Mouse (Mus musculus) embryonic facial prominence, embryonic 15.5 days (tissue): ENCODE data around the gene 1700042G07Rik. TPM values are rescaled to one million over a fixed set of nuclear protein-coding genes. Genes with fewer than 3 reads are reported as not detected.
"Not testable (repeated sequence)": the region's sequence is repeated elsewhere in the genome, so short reads cannot be mapped to it uniquely, and the experiment has no call there.

Source experiments
- ATAC-seq: fragments of 200-750 bp; cut with Nextera tagmentation; 2 replicates; pipeline ENCODE4 v1.8.0; 2017; ENCODE audit warnings: low read depth, moderate TSS enrichment; ENCODE audit not compliant: insufficient number of reproducible peaks, low FRiP score, low TSS enrichment
- H3K27ac ChIP-seq: fragments of 300-500 bp; sonication (generic); replicated peaks from 2 replicates; pipeline ENCODE4 v1.5.1; 2015; ENCODE audit warnings: mild to moderate bottlenecking, inconsistent platforms
- H3K27me3 ChIP-seq: fragments of 300-500 bp; sonication (generic); 2 replicates; pipeline ENCODE4 v1.6.1; 2015; ENCODE audit warnings: inconsistent platforms
- H3K36me3 ChIP-seq: fragments of 300-500 bp; sonication (generic); 2 replicates; pipeline ENCODE4 v1.6.1; 2015; ENCODE audit warnings: mild to moderate bottlenecking, inconsistent platforms
- H3K4me1 ChIP-seq: fragments of 300-500 bp; sonication (generic); 2 replicates; pipeline ENCODE4 v1.6.1; 2015; ENCODE audit warnings: inconsistent platforms
- H3K4me2 ChIP-seq: fragments of 300-500 bp; sonication (generic); replicated peaks from 2 replicates; pipeline ENCODE4 v1.6.1; 2015; ENCODE audit warnings: mild to moderate bottlenecking, inconsistent platforms
- H3K4me3 ChIP-seq: fragments of 300-500 bp; sonication (generic); replicated peaks from 2 replicates; pipeline ENCODE4 v1.5.1; 2015; ENCODE audit warnings: mild to moderate bottlenecking, inconsistent platforms
- H3K9ac ChIP-seq: fragments of 300-500 bp; sonication (generic); 2 replicates; pipeline ENCODE4 v1.6.1; 2015; ENCODE audit warnings: inconsistent platforms
- H3K9me3 ChIP-seq: fragments of 300-500 bp; sonication (generic); replicated peaks from 2 replicates; pipeline ENCODE4 v1.6.1; 2016; ENCODE audit warnings: inconsistent platforms
- WGBS: fragments of 180-500 bp; shearing (Covaris S2); methylation state at CpG from one replicate; pipeline ENCODE4 v1.1.7; 2015; 5-methylcytosine and 5-hydroxymethylcytosine counted together
- polyA plus RNA-seq: library from polyadenylated mRNA; unstranded; fragments of >200 nt; fragmentation: Nextera tagmentation; extraction: Ambion mirVana; gene quantifications from 2 replicates; pipeline ENCODE4 v1.2.1, GENCODE M21; 2015

The 1700042G07Rik gene
- polyA plus RNA-seq, 1 experiment from 2014 or later: not detected

- peaks cover 7% of the 10 kb centered on the region for H3K4me1 ChIP-seq
- H3K9me3 ChIP-seq: no peaks in the 10 kb centered on the region
- H3K36me3 ChIP-seq: no peaks in the 10 kb centered on the region
- 27% methylated on average over 2 of the region's 2 CpGs for WGBS
- H3K9ac ChIP-seq: no peak overlapping the region
- no peaks in the 10 kb centered on the region for H3K27me3 ChIP-seq
- ATAC-seq: no peak
- no peak overlapping the region for H3K27ac ChIP-seq
- H3K4me2 ChIP-seq: no peak overlapping the region
- no peak overlapping the region for H3K4me3 ChIP-seq
These were observed 43.9 kb downstream of the 1700042G07Rik start for GRCm38 (mm10) chr4:116217046-116217445.

GRCm38 (mm10) chr4:116217661-116218060 is 44.5 kb downstream of the 1700042G07Rik start:
- ATAC-seq, H3K27me3 ChIP-seq, H3K9ac ChIP-seq, H3K9me3 ChIP-seq, H3K27ac ChIP-seq, H3K4me3 ChIP-seq, H3K36me3 ChIP-seq, H3K4me1 ChIP-seq, H3K4me2 ChIP-seq: not testable (repeated sequence)
- 96% methylated on average over 1 of the region's 1 CpGs for WGBS

- no peaks in the 10 kb centered on the region for H3K36me3 ChIP-seq
- no peak overlapping the region for H3K9ac ChIP-seq
- H3K4me3 ChIP-seq: no peak overlapping the region
- no peak for ATAC-seq
- H3K4me2 ChIP-seq: no peak overlapping the region
- H3K4me1 ChIP-seq: peaks cover 7% of the 10 kb centered on the region
- H3K27ac ChIP-seq: no peak overlapping the region
- H3K9me3 ChIP-seq: no peaks in the 10 kb centered on the region
- 87% methylated on average over 1 of the region's 1 CpGs for WGBS
- no peaks in the 10 kb centered on the region for H3K27me3 ChIP-seq
These were observed 45.9 kb downstream of the 1700042G07Rik start for GRCm38 (mm10) chr4:116219056-116219455.

GRCm38 (mm10) chr4:116220071-116220650 is 47.0 kb downstream of the 1700042G07Rik start:
- peak overlapping the region; percentile 99 for H3K27ac ChIP-seq
- peak overlapping the region; percentile 79 for H3K9ac ChIP-seq
- no peaks in the 10 kb centered on the region for H3K27me3 ChIP-seq
- H3K4me1 ChIP-seq: peaks cover 7% of the 10 kb centered on the region
- no peak for ATAC-seq
- peak overlapping the region; percentile 67 for H3K4me2 ChIP-seq
- H3K4me3 ChIP-seq: peak overlapping the region; percentile 83
- H3K36me3 ChIP-seq: no peaks in the 10 kb centered on the region
- 4% methylated on average over 6 of the region's 6 CpGs for WGBS
- H3K9me3 ChIP-seq: no peaks in the 10 kb centered on the region

GRCm38 (mm10) chr4:116220780-116221139 is 47.6 kb downstream of the 1700042G07Rik start:
- peak; percentile 48 for ATAC-seq
- peak overlapping the region; percentile 99 for H3K27ac ChIP-seq
- H3K27me3 ChIP-seq: no peaks in the 10 kb centered on the region
- no peaks in the 10 kb centered on the region for H3K9me3 ChIP-seq
- H3K4me2 ChIP-seq: peak overlapping the region; percentile 67
- no peaks in the 10 kb centered on the region for H3K36me3 ChIP-seq
- peak overlapping the region; percentile 83 for H3K4me3 ChIP-seq
- 0% methylated on average over 26 of the region's 26 CpGs for WGBS
- peaks cover 7% of the 10 kb centered on the region for H3K4me1 ChIP-seq
- peak overlapping the region; percentile 79 for H3K9ac ChIP-seq

GRCm38 (mm10) chr4:116221140-116221851 is 48.1 kb downstream of the 1700042G07Rik start, which contains the start of gene Pik3r3:
Gene Pik3r3 (plus strand): TSS chr4:116221618.
- no peaks in the 10 kb centered on the region for H3K9me3 ChIP-seq
- H3K27me3 ChIP-seq: no peaks in the 10 kb centered on the region
- H3K9ac ChIP-seq: peak within 1 kb of the TSS; percentile 79
- no peaks in the 10 kb centered on the region for H3K36me3 ChIP-seq
- H3K27ac ChIP-seq: peak within 1 kb of the TSS; percentile 99
- peak within 1 kb of the TSS; percentile 83 for H3K4me3 ChIP-seq
- H3K4me2 ChIP-seq: peak within 1 kb of the TSS; percentile 67
- WGBS: under 1% methylated on average over 52 of the region's 53 CpGs
- H3K4me1 ChIP-seq: peaks cover 7% of the 10 kb centered on the region
- peak; percentile 100 for ATAC-seq

GRCm38 (mm10) chr4:116221996-116222842 is 49.0 kb downstream of the 1700042G07Rik start:
- H3K4me2 ChIP-seq: peak overlapping the region; percentile 67
- H3K4me1 ChIP-seq: peaks cover 7% of the 10 kb centered on the region
- no peaks in the 10 kb centered on the region for H3K27me3 ChIP-seq
- no peaks in the 10 kb centered on the region for H3K36me3 ChIP-seq
- no peak for ATAC-seq
- under 1% methylated on average over 23 of the region's 23 CpGs for WGBS
- H3K4me3 ChIP-seq: peak overlapping the region; percentile 83
- H3K9ac ChIP-seq: peak overlapping the region; percentile 69
- H3K9me3 ChIP-seq: no peaks in the 10 kb centered on the region
- peak overlapping the region; percentile 99 for H3K27ac ChIP-seq

- Histone ChIP-seq H3K4me1 (peaks cover 7% of the 10 kb centered on the region), H3K9me3 (no peaks in the 10 kb centered on the region), H3K27ac (no peak overlapping the region), H3K9ac (no peak overlapping the region), H3K36me3 (no peaks in the 10 kb centered on the region), H3K4me2 (peak overlapping the region; percentile 67), H3K27me3 (no peaks in the 10 kb centered on the region), H3K4me3 (peak overlapping the region; percentile 83)
- ATAC-seq: no peak
- WGBS: 2% methylated on average over 6 of the region's 6 CpGs
These were observed 49.6 kb downstream of the 1700042G07Rik start for GRCm38 (mm10) chr4:116222843-116223119.

Other genes starting within 250 kb of the 1700042G07Rik start
- gene Dmbx1, start 233.4 kb upstream of the 1700042G07Rik start, polyA plus RNA-seq: 3.3 TPM in 2 replicates
- 7.0 and 8.5 TPM in 2 replicates for gene Faah, start 155.4 kb upstream of the 1700042G07Rik start, polyA plus RNA-seq
- gene Nsun4, start 119.5 kb upstream of the 1700042G07Rik start, polyA plus RNA-seq: 15.9 and 17.9 TPM in 2 replicates
- 472 and 502 TPM in 2 replicates for gene Uqcrh, start 98.3 kb upstream of the 1700042G07Rik start, polyA plus RNA-seq
- 79.5 and 81.6 TPM in 2 replicates for gene Lrrc41, start 98.1 kb upstream of the 1700042G07Rik start, polyA plus RNA-seq
- gene Rad54l, start 49.7 kb upstream of the 1700042G07Rik start, polyA plus RNA-seq: 21.8 and 23.6 TPM in 2 replicates
- 61.5 and 65.2 TPM in 2 replicates for gene Pomgnt1, start 49.5 kb upstream of the 1700042G07Rik start, polyA plus RNA-seq
- gene Lurap1, start 22.0 kb upstream of the 1700042G07Rik start, polyA plus RNA-seq: 3.2 and 3.4 TPM in 2 replicates
- gene Tspan1, start 5.8 kb upstream of the 1700042G07Rik start, polyA plus RNA-seq: 5.9 and 9.7 TPM in 2 replicates
- not detected in 2 replicates for gene Gm49337, start within 50 bp of the 1700042G07Rik start, polyA plus RNA-seq
- 15.6 and 15.9 TPM in 2 replicates for gene Pik3r3, start 48.2 kb downstream of the 1700042G07Rik start, polyA plus RNA-seq